Mouse (Mus musculus): ENCODE results near the gene Olfr1393. TPM values are rescaled to one million over a fixed set of nuclear protein-coding genes. Genes with fewer than 3 reads are reported as not detected.
"Not testable (repeated sequence)": the region's sequence is repeated elsewhere in the genome, so short reads cannot be mapped to it uniquely, and the experiment has no call there.

Olfr1393 gene
- polyA plus RNA-seq, 1 experiment from 2014 or later: not detected

GRCm38 (mm10) chr11:49267970-49268579 is 10.0 kb upstream of the Olfr1393 start:
- Histone ChIP-seq H3K4me2 (no peak overlapping the region), H3K4me3 (ENCODE audit: low read depth, low read length) (no peak overlapping the region), H3K36me3 (ENCODE audit: control insufficient read depth, insufficient read depth, low read length) (no peaks in the 10 kb centered on the region), H3K9ac (ENCODE audit: low read depth, low read length) (no peak overlapping the region), H3K4me1 (ENCODE audit: control insufficient read depth, insufficient read depth, low read length) (no peaks in the 10 kb centered on the region), H3K27me3 (ENCODE audit: control insufficient read depth, insufficient read depth, low read length) (no peaks in the 10 kb centered on the region), H3K9me3 (replicated peaks; ENCODE audit: control insufficient read depth, low read length) (no peaks in the 10 kb centered on the region), H3K27ac (ENCODE audit: low read depth, low read length) (peak overlapping the region; percentile 50; the same call in 1 of the 2 replicates)
- WGBS (ENCODE audit: insufficient replicate concordance): 64% methylated on average over 15 of the region's 15 CpGs
- no peak for ATAC-seq (replicated peaks; ENCODE audit: insufficient number of reproducible peaks, low FRiP score, low TSS enrichment)

DNA sequence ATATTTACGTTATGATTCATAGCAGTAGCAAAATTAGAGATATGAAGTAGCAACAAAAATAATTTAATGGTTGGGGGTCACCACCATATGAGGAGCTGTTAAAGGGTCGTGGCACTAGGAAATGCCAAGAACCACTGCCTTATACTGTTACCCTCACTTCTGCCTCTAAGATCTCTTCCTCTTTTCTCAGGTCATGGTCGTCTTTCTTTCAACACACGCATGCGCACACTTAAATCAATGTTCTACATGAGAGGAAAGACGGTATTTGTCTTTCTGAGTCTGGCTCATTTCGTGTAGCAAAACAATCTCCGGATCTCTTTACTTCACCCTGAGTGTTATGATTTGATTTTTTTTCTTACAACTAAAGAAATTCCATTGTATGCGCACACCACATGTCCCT is 8.3 kb upstream of the Olfr1393 start:
- ATAC-seq (replicated peaks; ENCODE audit: insufficient number of reproducible peaks, low FRiP score, low TSS enrichment): no peak
- no peak overlapping the region for H3K4me3 ChIP-seq (ENCODE audit: low read depth, low read length)
- H3K9ac ChIP-seq (ENCODE audit: low read depth, low read length): no peak overlapping the region
- WGBS (ENCODE audit: insufficient replicate concordance): 91% methylated on average over 9 of the region's 9 CpGs
- H3K4me1 ChIP-seq (ENCODE audit: control insufficient read depth, insufficient read depth, low read length): no peaks in the 10 kb centered on the region
- no peaks in the 10 kb centered on the region for H3K27me3 ChIP-seq (ENCODE audit: control insufficient read depth, insufficient read depth, low read length)
- no peak overlapping the region for H3K4me2 ChIP-seq
- no peaks in the 10 kb centered on the region for H3K36me3 ChIP-seq (ENCODE audit: control insufficient read depth, insufficient read depth, low read length)
- no peak overlapping the region for H3K27ac ChIP-seq (ENCODE audit: low read depth, low read length)
- no peaks in the 10 kb centered on the region for H3K9me3 ChIP-seq (replicated peaks; ENCODE audit: control insufficient read depth, low read length)

- 79% methylated on average over 4 of the region's 4 CpGs for WGBS (ENCODE audit: insufficient replicate concordance)
- no peak for ATAC-seq (replicated peaks; ENCODE audit: insufficient number of reproducible peaks, low FRiP score, low TSS enrichment)
- Histone ChIP-seq H3K4me1 (ENCODE audit: control insufficient read depth, insufficient read depth, low read length) (no peaks in the 10 kb centered on the region), H3K4me2 (no peak overlapping the region), H3K27me3 (ENCODE audit: control insufficient read depth, insufficient read depth, low read length) (no peaks in the 10 kb centered on the region), H3K9me3 (replicated peaks; ENCODE audit: control insufficient read depth, low read length) (no peaks in the 10 kb centered on the region), H3K36me3 (ENCODE audit: control insufficient read depth, insufficient read depth, low read length) (no peaks in the 10 kb centered on the region), H3K4me3 (ENCODE audit: low read depth, low read length) (no peak overlapping the region), H3K27ac (ENCODE audit: low read depth, low read length) (no peak overlapping the region), H3K9ac (ENCODE audit: low read depth, low read length) (no peak overlapping the region)
Measured at GRCm38 (mm10) chr11:49270368-49270767, 7.7 kb upstream of the Olfr1393 start.

- Histone ChIP-seq H3K9ac (ENCODE audit: low read depth, low read length) (no peak overlapping the region), H3K36me3 (ENCODE audit: control insufficient read depth, insufficient read depth, low read length) (no peaks in the 10 kb centered on the region), H3K27me3 (ENCODE audit: control insufficient read depth, insufficient read depth, low read length) (no peaks in the 10 kb centered on the region), H3K9me3 (replicated peaks; ENCODE audit: control insufficient read depth, low read length) (no peaks in the 10 kb centered on the region), H3K4me1 (ENCODE audit: control insufficient read depth, insufficient read depth, low read length) (no peaks in the 10 kb centered on the region), H3K4me3 (ENCODE audit: low read depth, low read length) (no peak overlapping the region), H3K4me2 (no peak overlapping the region), H3K27ac (ENCODE audit: low read depth, low read length) (no peak overlapping the region)
- ATAC-seq (replicated peaks; ENCODE audit: insufficient number of reproducible peaks, low FRiP score, low TSS enrichment): no peak
- 35% methylated on average over 7 of the region's 7 CpGs for WGBS (ENCODE audit: insufficient replicate concordance)
Measured at GRCm38 (mm10) chr11:49271334-49271733, 6.8 kb upstream of the Olfr1393 start.

- Histone ChIP-seq H3K9me3 (replicated peaks; ENCODE audit: control insufficient read depth, low read length) (no peaks in the 10 kb centered on the region), H3K27me3 (ENCODE audit: control insufficient read depth, insufficient read depth, low read length) (no peaks in the 10 kb centered on the region), H3K27ac (ENCODE audit: low read depth, low read length) (no peak overlapping the region), H3K9ac (ENCODE audit: low read depth, low read length) (no peak overlapping the region), H3K4me1 (ENCODE audit: control insufficient read depth, insufficient read depth, low read length) (no peaks in the 10 kb centered on the region), H3K4me3 (ENCODE audit: low read depth, low read length) (no peak overlapping the region), H3K36me3 (ENCODE audit: control insufficient read depth, insufficient read depth, low read length) (no peaks in the 10 kb centered on the region), H3K4me2 (no peak overlapping the region)
- 65% methylated on average over 11 of the region's 11 CpGs for WGBS (ENCODE audit: insufficient replicate concordance)
- no peak for ATAC-seq (replicated peaks; ENCODE audit: insufficient number of reproducible peaks, low FRiP score, low TSS enrichment)
Measured at GRCm38 (mm10) chr11:49273834-49274519, 4.1 kb upstream of the Olfr1393 start.

- H3K9ac ChIP-seq (ENCODE audit: low read depth, low read length); H3K4me2 ChIP-seq; ATAC-seq (replicated peaks; ENCODE audit: insufficient number of reproducible peaks, low FRiP score, low TSS enrichment); H3K9me3 ChIP-seq (replicated peaks; ENCODE audit: control insufficient read depth, low read length); H3K4me1 ChIP-seq (ENCODE audit: control insufficient read depth, insufficient read depth, low read length); H3K36me3 ChIP-seq (ENCODE audit: control insufficient read depth, insufficient read depth, low read length); H3K27me3 ChIP-seq (ENCODE audit: control insufficient read depth, insufficient read depth, low read length); H3K4me3 ChIP-seq (ENCODE audit: low read depth, low read length); H3K27ac ChIP-seq (ENCODE audit: low read depth, low read length): not testable (repeated sequence)
- WGBS (ENCODE audit: insufficient replicate concordance): 56% methylated on average over 1 of the region's 1 CpGs
Measured at GRCm38 (mm10) chr11:49284982-49285381, 6.9 kb downstream of the Olfr1393 start, which contains the start of gene Olfr1392. Gene Olfr1392, plus strand, starts transcription at chr11:49285282.

GRCm38 (mm10) chr11:49287251-49287650 is 9.1 kb downstream of the Olfr1393 start:
- ATAC-seq (replicated peaks; ENCODE audit: insufficient number of reproducible peaks, low FRiP score, low TSS enrichment): no peak
- Histone ChIP-seq H3K4me2 (no peak overlapping the region), H3K36me3 (ENCODE audit: control insufficient read depth, insufficient read depth, low read length) (no peaks in the 10 kb centered on the region), H3K27me3 (ENCODE audit: control insufficient read depth, insufficient read depth, low read length) (no peaks in the 10 kb centered on the region), H3K9ac (ENCODE audit: low read depth, low read length) (no peak overlapping the region), H3K9me3 (replicated peaks; ENCODE audit: control insufficient read depth, low read length) (no peaks in the 10 kb centered on the region), H3K4me3 (ENCODE audit: low read depth, low read length) (no peak overlapping the region), H3K27ac (ENCODE audit: low read depth, low read length) (no peak overlapping the region), H3K4me1 (ENCODE audit: control insufficient read depth, insufficient read depth, low read length) (no peaks in the 10 kb centered on the region)
- WGBS (ENCODE audit: insufficient replicate concordance): 58% methylated on average over 2 of the region's 2 CpGs

GRCm38 (mm10) chr11:49292777-49293176 is 14.7 kb downstream of the Olfr1393 start:
- 71% methylated on average over 3 of the region's 3 CpGs for WGBS (ENCODE audit: insufficient replicate concordance)
- H3K9ac ChIP-seq (ENCODE audit: low read depth, low read length): no peak overlapping the region
- H3K27me3 ChIP-seq (ENCODE audit: control insufficient read depth, insufficient read depth, low read length): no peaks in the 10 kb centered on the region
- H3K4me2 ChIP-seq: no peak overlapping the region
- no peaks in the 10 kb centered on the region for H3K4me1 ChIP-seq (ENCODE audit: control insufficient read depth, insufficient read depth, low read length)
- no peaks in the 10 kb centered on the region for H3K9me3 ChIP-seq (replicated peaks; ENCODE audit: control insufficient read depth, low read length)
- no peak overlapping the region for H3K27ac ChIP-seq (ENCODE audit: low read depth, low read length)
- no peak for ATAC-seq (replicated peaks; ENCODE audit: insufficient number of reproducible peaks, low FRiP score, low TSS enrichment)
- no peaks in the 10 kb centered on the region for H3K36me3 ChIP-seq (ENCODE audit: control insufficient read depth, insufficient read depth, low read length)
- H3K4me3 ChIP-seq (ENCODE audit: low read depth, low read length): no peak overlapping the region

GRCm38 (mm10) chr11:49304441-49304840 is 26.3 kb downstream of the Olfr1393 start, which contains the start of gene Olfr10:
Gene Olfr10, plus strand, starts transcription at chr11:49304741.
- Histone ChIP-seq H3K4me3 (ENCODE audit: low read depth, low read length) (no peak within 1 kb of the TSS), H3K9me3 (replicated peaks; ENCODE audit: control insufficient read depth, low read length) (no peaks in the 10 kb centered on the region), H3K27me3 (ENCODE audit: control insufficient read depth, insufficient read depth, low read length) (no peaks in the 10 kb centered on the region), H3K27ac (ENCODE audit: low read depth, low read length) (no peak within 1 kb of the TSS), H3K4me1 (ENCODE audit: control insufficient read depth, insufficient read depth, low read length) (no peaks in the 10 kb centered on the region), H3K4me2 (no peak within 1 kb of the TSS), H3K9ac (ENCODE audit: low read depth, low read length) (no peak within 1 kb of the TSS), H3K36me3 (ENCODE audit: control insufficient read depth, insufficient read depth, low read length) (no peaks in the 10 kb centered on the region)
- no peak for ATAC-seq (replicated peaks; ENCODE audit: insufficient number of reproducible peaks, low FRiP score, low TSS enrichment)

All from heart, embryonic 11.5 days (tissue).